Mouse (Mus musculus): ENCODE measurements around the gene 4933405L10Rik.

GRCm38 (mm10) chr8:105753916-105754315 is 46.5 kb downstream of the 4933405L10Rik start:
- TF ChIP-seq POLR2A (IDR thresholded peaks at IDR 0.05; ENCODE audit: low read depth, low read length): no peak
- no peak for TF ChIP-seq MXI1 (IDR thresholded peaks at IDR 0.05; ENCODE audit: low read depth, low read length)
- no peak for TF ChIP-seq MAX (IDR thresholded peaks at IDR 0.05; ENCODE audit: low read length)

Data from CH12.LX (cell line).